Mouse (Mus musculus): ENCODE measurements at regions not wholly inside any gene's neighbourhood (a gene's known extent, or its start where the extent isn't known, plus 50 kb on each side); places are given as distances from the start of the nearest gene placed in this dataset.
A peak's percentile ranks its signal among the peaks of the same experiment; 100 is the strongest.
"Not testable (repeated sequence)": the region's sequence is repeated elsewhere in the genome, so short reads cannot be mapped to it uniquely, and the experiment has no call there.

GRCm38 (mm10) chr2:166329556-166330340 lies 174.3 kb upstream of the Sulf2 start:
- DNase-seq (ENCODE audit: low read depth, low spot score), result peak; percentile 58

DNA sequence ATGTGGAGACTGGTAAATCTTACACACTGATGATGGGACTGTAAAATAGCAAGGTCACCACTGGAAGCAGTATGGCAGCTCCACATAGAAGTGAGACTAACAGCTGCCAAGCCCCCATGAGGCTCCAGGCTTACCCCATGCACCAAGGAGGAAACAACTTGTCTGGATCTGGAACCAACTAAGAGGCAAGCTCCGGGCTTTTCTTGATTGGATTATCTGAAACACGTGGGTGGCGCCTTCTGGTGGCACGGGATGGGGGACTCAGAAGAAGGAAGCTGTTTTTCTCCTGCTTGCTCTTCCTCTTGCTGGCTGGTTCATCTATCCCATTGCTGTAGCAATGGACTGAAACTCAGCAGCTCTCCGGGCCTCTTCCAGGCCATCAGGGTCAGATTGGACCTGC lies 171.5 kb upstream of the Sulf2 start:
- DNase-seq (ENCODE audit: low read depth, low spot score), result no peak

DNA sequence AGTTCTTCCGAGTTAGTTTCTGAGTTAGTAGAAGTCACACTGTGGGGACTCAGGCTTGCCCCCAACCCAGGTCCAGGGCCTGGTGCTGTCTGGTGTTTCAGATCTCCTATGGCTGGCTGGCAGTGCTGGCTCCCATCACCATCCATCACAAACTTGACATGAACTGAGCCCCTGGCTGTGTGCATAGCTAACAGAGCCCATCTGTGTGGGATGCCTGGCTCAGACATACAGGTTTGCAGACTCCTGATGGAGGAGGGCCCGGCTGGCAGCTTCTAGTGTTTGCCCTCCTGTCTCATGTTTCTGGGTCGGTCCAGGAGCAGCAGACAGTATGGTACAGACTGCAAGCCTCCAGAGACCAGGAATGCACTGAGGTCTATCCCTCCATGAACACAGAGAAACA lies 169.5 kb upstream of the Sulf2 start:
- DNase-seq (ENCODE audit: low read depth, low spot score), result peak; percentile 68

DNA sequence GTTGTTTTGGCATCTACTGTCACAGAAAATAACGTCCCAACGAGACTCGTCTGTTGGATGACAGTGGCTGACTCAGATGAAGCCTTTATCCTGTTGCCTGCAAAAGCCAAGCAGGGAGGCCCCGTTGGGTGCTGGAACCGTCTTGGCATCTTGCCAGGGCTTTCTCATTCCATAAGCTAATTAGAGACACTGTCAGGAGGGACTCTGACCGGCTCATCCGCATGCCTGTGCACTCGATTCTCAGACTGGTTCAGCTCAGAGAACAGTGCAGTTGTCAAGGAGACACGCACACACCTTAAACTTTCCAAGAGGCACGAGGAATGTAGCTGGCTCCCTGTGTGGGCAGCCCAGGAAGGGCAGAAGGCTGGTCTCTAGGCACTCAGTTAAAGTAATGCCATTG lies 169.0 kb upstream of the Sulf2 start:
- no peak for DNase-seq (ENCODE audit: low read depth, low spot score)

DNA sequence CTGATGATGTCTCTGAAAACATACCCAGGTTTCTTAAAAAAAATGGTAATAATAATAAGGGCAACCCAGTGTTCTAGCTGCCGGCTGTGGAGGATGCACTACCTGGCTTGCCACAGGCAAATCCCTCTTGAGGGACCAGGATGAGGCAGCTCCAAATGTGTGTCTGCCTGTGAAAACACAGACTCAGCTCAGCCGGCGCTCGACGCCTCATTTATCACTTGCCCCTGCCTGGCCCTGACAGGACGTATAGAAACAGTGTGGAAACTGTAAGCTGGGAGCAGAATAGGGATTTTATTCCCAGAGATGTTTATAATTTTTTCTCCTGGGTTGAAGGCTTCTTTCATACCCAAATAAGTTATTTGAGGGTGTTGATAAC lies 167.2 kb upstream of the Sulf2 start:
- DNase-seq (ENCODE audit: low read depth, low spot score), result no peak

DNA sequence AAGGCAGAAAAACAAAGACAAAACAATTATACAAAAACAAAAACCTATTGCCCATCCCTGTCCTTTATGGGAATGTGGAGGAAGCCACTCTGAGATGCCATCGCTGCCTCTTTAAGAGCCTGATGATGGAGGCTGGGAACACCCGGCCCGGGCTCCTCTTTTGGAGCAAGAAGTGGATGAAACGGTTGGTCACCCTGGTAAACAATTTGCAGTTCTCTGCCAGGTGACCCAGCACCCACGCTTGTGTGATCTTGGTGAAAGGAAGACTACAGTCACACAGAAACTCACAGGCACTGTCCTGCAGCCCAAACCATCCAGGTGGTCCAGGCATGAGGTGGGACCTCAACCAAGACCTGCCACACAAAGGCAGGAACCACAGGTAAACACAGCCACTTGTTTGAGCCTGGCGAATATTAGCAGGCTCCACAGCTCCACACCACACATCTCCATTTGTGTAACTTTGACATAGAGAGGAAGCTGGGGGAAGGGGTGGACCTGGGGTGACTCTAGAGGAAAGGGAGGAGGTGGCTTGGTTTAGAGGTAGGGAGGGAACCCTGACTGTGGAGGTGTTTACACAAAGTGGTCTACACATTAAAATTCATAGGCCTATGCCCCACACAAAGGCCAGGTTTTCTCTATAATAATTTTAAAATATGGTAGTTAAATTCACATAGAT lies 166.7 kb upstream of the Sulf2 start:
- no peak for DNase-seq (ENCODE audit: low read depth, low spot score)

GRCm38 (mm10) chr2:166316409-166316916 lies 161.0 kb upstream of the Sulf2 start:
- peak; percentile 70 for DNase-seq (ENCODE audit: low read depth, low spot score)

DNA sequence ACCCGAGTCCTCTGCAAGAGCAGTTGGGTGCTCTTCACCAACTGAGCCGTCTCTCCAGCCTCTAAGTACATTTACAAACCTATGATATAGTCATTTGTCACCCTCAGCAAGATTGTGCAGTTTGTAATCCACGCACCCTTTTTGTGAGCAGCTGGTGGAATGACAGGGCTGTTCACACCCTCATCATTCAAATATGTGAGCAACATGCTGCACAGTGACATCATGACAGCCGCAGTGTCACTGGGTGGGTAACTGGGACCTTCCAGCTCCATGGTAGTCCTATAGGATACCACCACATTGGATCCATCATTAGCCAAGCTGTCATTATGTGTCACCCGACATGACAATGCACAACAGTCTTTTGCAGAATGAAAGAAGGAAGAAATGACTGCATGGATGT lies 155.0 kb upstream of the Sulf2 start:
- no peak for DNase-seq (ENCODE audit: low read depth, low spot score)

- DNase-seq (ENCODE audit: low read depth, low spot score), result no peak
Observed at GRCm38 (mm10) chr2:166309882-166310281, 154.4 kb upstream of the Sulf2 start.

DNA sequence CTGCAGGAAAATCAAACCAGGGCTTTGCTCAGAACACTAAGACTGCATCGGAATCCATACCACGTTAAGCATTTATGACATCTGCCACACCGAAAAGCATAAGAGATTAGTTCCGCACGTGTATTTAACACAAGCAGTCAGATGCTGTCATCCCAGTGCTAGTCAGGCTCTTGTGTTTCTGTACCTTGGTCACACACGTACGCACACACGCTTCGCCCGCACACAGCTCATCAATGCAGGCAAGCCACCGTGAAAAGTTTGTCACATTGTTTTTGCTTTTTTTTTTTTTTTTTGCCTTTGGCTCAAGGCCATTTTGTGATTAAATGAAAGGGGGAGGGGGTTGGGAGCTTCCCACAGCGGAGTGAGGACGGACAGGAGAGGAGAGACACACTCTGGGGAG lies 152.1 kb upstream of the Sulf2 start:
- no peak for DNase-seq (ENCODE audit: low read depth, low spot score)

- DNase-seq (ENCODE audit: low read depth, low spot score), result peak; percentile 32
Observed at GRCm38 (mm10) chr2:166305044-166306002, 149.9 kb upstream of the Sulf2 start.

DNA sequence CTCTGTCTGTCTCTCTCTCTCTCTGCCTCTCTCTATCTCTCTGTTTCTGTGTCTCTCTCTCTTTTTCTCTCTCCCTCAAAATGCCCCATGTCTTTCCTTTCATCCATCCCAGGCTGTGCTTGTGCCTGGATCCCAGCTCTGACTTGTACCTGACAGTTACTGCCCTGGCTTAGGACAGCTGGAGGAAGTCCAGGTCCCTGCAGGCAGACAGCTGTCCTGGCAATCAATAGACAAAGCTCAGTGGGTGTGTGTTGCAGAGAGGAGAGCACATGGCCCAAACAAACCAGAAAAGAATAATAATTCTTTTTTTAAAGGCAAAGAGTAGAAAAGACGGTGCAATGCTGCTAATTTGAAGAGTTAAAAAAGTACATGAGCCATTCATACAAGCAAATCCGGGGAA lies 148.4 kb upstream of the Sulf2 start:
- no peak for DNase-seq (ENCODE audit: low read depth, low spot score)

- DNase-seq (ENCODE audit: low read depth, low spot score), result no peak
Observed at GRCm38 (mm10) chr2:166301161-166301560, 145.7 kb upstream of the Sulf2 start.

- peak; percentile 23 for DNase-seq (ENCODE audit: low read depth, low spot score)
Observed at GRCm38 (mm10) chr2:166294672-166295071, 139.2 kb upstream of the Sulf2 start.

GRCm38 (mm10) chr2:166292987-166293386 lies 137.5 kb upstream of the Sulf2 start:
- DNase-seq (ENCODE audit: low read depth, low spot score), result no peak

GRCm38 (mm10) chr2:166291266-166291665 lies 135.8 kb upstream of the Sulf2 start:
- peak; percentile 68 for DNase-seq (ENCODE audit: low read depth, low spot score)

DNA sequence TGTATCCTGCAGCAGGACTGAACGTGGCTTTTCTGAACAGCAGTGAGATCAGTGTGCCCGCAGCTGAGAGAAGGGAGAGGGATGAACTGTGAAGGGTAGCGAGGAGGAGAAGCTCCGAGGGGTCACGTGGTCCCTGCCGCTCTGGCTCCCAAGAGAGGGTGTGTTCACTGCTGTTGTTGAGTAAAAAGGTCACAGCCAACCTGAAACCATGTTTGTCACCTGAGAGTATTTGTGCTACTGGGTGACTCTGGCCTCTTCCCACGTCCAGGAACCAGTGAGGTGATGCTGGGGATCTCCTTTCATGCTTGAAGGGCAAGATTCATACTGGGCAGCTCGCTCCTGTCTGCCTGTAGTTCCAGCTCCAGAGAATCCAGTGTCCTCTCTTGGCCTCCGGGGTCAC lies 135.4 kb upstream of the Sulf2 start:
- DNase-seq (ENCODE audit: low read depth, low spot score), result no peak

DNA sequence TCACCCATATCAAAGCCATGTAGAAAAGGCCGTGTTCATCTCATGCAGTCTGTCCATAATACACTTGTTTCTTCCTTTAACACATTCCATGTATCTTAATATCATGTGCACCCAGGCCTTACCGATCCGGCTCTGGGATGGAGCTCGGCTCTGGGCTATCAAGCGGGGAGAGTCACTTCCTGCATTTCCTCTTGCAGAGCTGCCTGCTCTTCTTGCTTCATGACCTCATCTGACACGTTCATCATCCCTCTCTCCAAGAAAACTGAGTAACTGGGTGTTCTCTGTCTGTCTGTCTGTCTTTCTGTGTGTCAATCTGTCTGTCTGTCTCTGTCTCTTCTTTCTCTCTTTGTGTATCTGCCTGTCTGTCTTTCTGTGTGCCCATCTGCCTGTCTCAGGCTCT lies 133.7 kb upstream of the Sulf2 start:
- no peak for DNase-seq (ENCODE audit: low read depth, low spot score)

- not testable (repeated sequence) for DNase-seq (ENCODE audit: low read depth, low spot score)
Observed at GRCm38 (mm10) chr2:166281137-166281536, 125.7 kb upstream of the Sulf2 start.

DNA sequence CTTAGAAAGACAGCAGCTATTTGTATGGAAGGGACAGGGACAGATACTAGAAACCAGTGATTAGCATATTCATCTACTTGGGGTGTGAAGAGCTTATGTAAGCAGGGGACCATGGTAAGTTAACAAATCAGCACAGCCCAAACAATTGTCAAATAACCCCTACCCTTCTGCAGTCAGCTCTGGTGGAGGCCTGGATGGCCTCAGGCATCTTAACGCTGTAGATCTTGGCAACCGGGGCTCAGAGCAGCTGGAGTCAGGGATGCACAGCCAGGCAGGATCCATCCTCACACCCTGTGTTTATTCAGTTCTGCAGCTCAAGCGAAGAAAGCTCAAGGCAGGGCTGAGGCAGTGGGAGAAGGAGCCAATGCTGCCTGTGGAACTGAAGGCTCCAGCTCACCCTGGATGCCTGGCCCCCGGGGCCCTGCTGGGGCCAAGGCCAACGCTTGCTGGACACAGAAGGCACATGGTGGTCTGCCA lies 125.2 kb upstream of the Sulf2 start:
- DNase-seq (ENCODE audit: low read depth, low spot score), result no peak

DNA sequence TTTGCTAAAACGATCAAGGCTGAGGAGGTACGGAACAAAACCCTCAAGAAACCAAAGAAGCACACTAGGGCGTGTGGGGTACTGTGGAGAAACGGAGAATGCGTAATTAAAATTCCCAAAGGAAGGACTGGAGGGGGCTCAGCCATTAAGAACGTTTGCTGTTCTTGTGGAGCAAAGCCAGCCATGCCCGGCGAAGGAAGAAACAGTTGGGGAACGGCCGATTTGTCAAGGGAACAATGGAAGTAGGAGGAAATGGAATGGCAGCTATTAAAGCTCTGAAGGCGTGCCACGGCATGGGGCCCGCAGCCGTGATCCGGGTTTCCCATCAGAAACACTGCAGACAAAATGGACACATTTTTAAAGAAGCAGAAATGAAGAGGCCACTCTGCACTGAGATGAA lies 124.2 kb upstream of the Sulf2 start:
- DNase-seq (ENCODE audit: low read depth, low spot score), result no peak

DNA sequence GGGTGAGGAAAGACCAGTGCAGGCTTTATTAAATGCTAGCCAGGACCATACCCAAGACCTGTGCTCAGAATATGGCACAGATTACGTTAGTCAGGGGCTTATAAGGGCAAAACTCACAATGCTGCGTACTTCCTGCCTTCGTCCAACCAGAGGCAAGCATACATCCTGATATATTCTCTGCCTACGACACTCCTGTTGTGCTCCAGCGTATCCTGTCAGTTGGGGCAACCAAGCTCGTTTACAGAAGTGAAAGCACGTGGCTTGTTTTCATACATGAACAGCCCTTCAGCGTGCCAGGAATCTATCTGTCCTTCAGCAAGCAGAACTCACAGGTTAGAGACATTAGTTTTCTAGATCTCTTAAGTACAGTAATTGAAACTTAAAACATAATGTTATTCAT lies 119.9 kb upstream of the Sulf2 start:
- no peak for DNase-seq (ENCODE audit: low read depth, low spot score)
